Mouse (Mus musculus): ENCODE measurements at regions not wholly inside any gene's neighbourhood (a gene's known extent, or its start where the extent isn't known, plus 50 kb on each side); places are given as distances from the start of the nearest gene placed in this dataset.

GRCm38 (mm10) chr1:6059090-6059489 lies 1251.4 kb downstream of the Gm37988 start:
- TF ChIP-seq CTCF (IDR thresholded peaks at IDR 0.05; ENCODE audit: borderline replicate concordance, control insufficient read depth, extremely low read depth, insufficient read depth, low read length, poor library complexity), result no peak
- no peak for TF ChIP-seq POLR2A (IDR thresholded peaks at IDR 0.05; ENCODE audit: control insufficient read depth, extremely low read depth, insufficient read depth, low read length, poor library complexity)
